Mouse (Mus musculus) lung, postnatal 0 days (tissue): Measurements from ENCODE around the gene Bud23. TPM values are rescaled to one million over a fixed set of nuclear protein-coding genes. Genes with fewer than 3 reads are reported as not detected.
A peak's percentile ranks its signal among the peaks of the same experiment; 100 is the strongest.
"Not testable (repeated sequence)": the region's sequence is repeated elsewhere in the genome, so short reads cannot be mapped to it uniquely, and the experiment has no call there.

ENCODE experiments used
- ATAC-seq: fragments of 200-750 bp; cut with Nextera tagmentation; 2 replicates; pipeline ENCODE4 v1.8.0; 2017; ENCODE audit warnings: moderate library complexity
- DNase-seq: peaks from one replicate; pipeline ENCODE4 v3.0.0-alpha.2; 2016; ENCODE audit warnings: low spot score
- H3K27ac ChIP-seq: fragments of 300-500 bp; sonication (generic); 2 replicates; pipeline ENCODE4 v1.5.1; 2014; ENCODE audit warnings: antibody characterized with exemption, mild to moderate bottlenecking, low read length, mixed read lengths
- H3K27me3 ChIP-seq: fragments of 300-500 bp; sonication (generic); replicated peaks from 2 replicates; pipeline ENCODE4 v1.6.1; 2014; ENCODE audit warnings: low read length, mixed read lengths; ENCODE audit not compliant: insufficient read depth
- H3K36me3 ChIP-seq: fragments of 300-500 bp; sonication (generic); 2 replicates; pipeline ENCODE4 v1.6.1; 2014; ENCODE audit warnings: low read length, mixed read lengths; ENCODE audit not compliant: insufficient read depth
- H3K4me1 ChIP-seq: fragments of 300-500 bp; sonication (generic); 2 replicates; pipeline ENCODE4 v1.6.1; 2014; ENCODE audit warnings: antibody characterized with exemption, low read depth, low read length, mixed read lengths; ENCODE audit not compliant: insufficient read depth
- H3K4me2 ChIP-seq: fragments of 300-500 bp; sonication (generic); replicated peaks from 2 replicates; pipeline ENCODE4 v1.6.1; 2014; ENCODE audit warnings: low read depth, mild to moderate bottlenecking, low read length, moderate library complexity, mixed read lengths
- H3K4me3 ChIP-seq: fragments of 300-500 bp; sonication (generic); 2 replicates; pipeline ENCODE4 v1.5.1; 2014; ENCODE audit warnings: low read depth, low read length
- H3K9ac ChIP-seq: fragments of 300-500 bp; sonication (generic); replicated peaks from 2 replicates; pipeline ENCODE4 v1.6.1; 2014; ENCODE audit warnings: low read depth, mild to moderate bottlenecking
- H3K9me3 ChIP-seq: fragments of 300-500 bp; sonication (generic); 2 replicates; pipeline ENCODE4 v1.6.1; 2016; ENCODE audit warnings: low read length, mixed read lengths
- CTCF ChIP-seq: IDR thresholded peaks from 2 replicates; pipeline ENCODE4 v1.5.1; 2016; ENCODE audit warnings: antibody characterized with exemption, mild to moderate bottlenecking
- EP300 ChIP-seq: IDR thresholded peaks from 2 replicates; pipeline ENCODE4 v1.6.1; 2016; ENCODE audit warnings: antibody characterized with exemption, mild to moderate bottlenecking, control low read depth
- WGBS: fragments of 180-500 bp; shearing (Covaris S2); extraction: QIAGEN DNeasy Blood & Tissue Kit; methylation state at CpG from one replicate; pipeline ENCODE4 v1.1.7; 2014; 5-methylcytosine and 5-hydroxymethylcytosine counted together
- polyA plus RNA-seq: library from polyadenylated mRNA; unstranded; fragments of >200 nt; fragmentation: Nextera tagmentation; extraction: Ambion mirVana; gene quantifications from 2 replicates; pipeline ENCODE4 v1.2.1, GENCODE M21; 2015

The Bud23 gene
- polyA plus RNA-seq, 1 experiment from 2014 or later, result 52.2 TPM

GRCm38 (mm10) chr5:135063629-135064381 lies 954 bp downstream of the Bud23 start, which contains the start of gene Dnajc30:
Dnajc30 (plus strand) TSS chr5:135064202.
- Histone ChIP-seq H3K27ac (peak within 1 kb of the TSS; percentile 68), H3K27me3 (no peaks in the 10 kb centered on the region), H3K4me1 (no peaks in the 10 kb centered on the region), H3K9ac (peak within 1 kb of the TSS; percentile 87), H3K9me3 (no peaks in the 10 kb centered on the region), H3K4me2 (peak within 1 kb of the TSS; percentile 98), H3K4me3 (peak within 1 kb of the TSS; percentile 93), H3K36me3 (peaks cover 13% of the 10 kb centered on the region)
- TF ChIP-seq EP300, result 0 out of 2 replicates have a peak, but pooled peaks have one; percentile 45
- no peak for TF ChIP-seq CTCF
- DNase-seq (peak; percentile 99), ATAC-seq (peak; percentile 99)
- 1% methylated on average over 50 of the region's 52 CpGs for WGBS

- Histone ChIP-seq H3K9ac (no peak overlapping the region), H3K9me3 (no peaks in the 10 kb centered on the region), H3K4me1 (no peaks in the 10 kb centered on the region), H3K4me2 (no peak overlapping the region), H3K36me3 (peaks cover 4% of the 10 kb centered on the region; the same call in 1 of the 2 replicates), H3K4me3 (no peak overlapping the region), H3K27me3 (no peaks in the 10 kb centered on the region), H3K27ac (no peak overlapping the region)
- ATAC-seq (no peak), DNase-seq (no peak)
- no peak for TF ChIP-seq CTCF
- no peak for TF ChIP-seq EP300
- 89% methylated on average over 12 of the region's 12 CpGs for WGBS
Observed at GRCm38 (mm10) chr5:135053356-135053755, 11.4 kb downstream of the Bud23 start.

- not testable (repeated sequence) for H3K27ac ChIP-seq, H3K4me3 ChIP-seq, H3K9me3 ChIP-seq, H3K27me3 ChIP-seq, H3K4me1 ChIP-seq, H3K4me2 ChIP-seq, H3K9ac ChIP-seq, H3K36me3 ChIP-seq, ATAC-seq, DNase-seq
- WGBS, result 92% methylated on average over 6 of the region's 6 CpGs
Observed at GRCm38 (mm10) chr5:135049268-135049667, 15.5 kb downstream of the Bud23 start.

- ATAC-seq (no peak), DNase-seq (no peak)
- Histone ChIP-seq H3K27me3 (no peaks in the 10 kb centered on the region), H3K9ac (no peak overlapping the region), H3K4me1 (no peaks in the 10 kb centered on the region), H3K27ac (no peak overlapping the region), H3K36me3 (0 out of 2 replicates have a peak, but pooled peaks cover under 1% of the 10 kb centered on the region), H3K4me3 (no peak overlapping the region), H3K9me3 (no peaks in the 10 kb centered on the region), H3K4me2 (no peak overlapping the region)
- TF ChIP-seq CTCF, result no peak
- TF ChIP-seq EP300, result no peak
- whole genome bisulfite sequencing, result 94% methylated on average over 5 of the region's 5 CpGs
Observed at GRCm38 (mm10) chr5:135048539-135048938, 16.2 kb downstream of the Bud23 start.

- DNase-seq (no peak), ATAC-seq (no peak)
- Histone ChIP-seq H3K4me2 (no peak overlapping the region), H3K4me1 (no peaks in the 10 kb centered on the region), H3K4me3 (no peak overlapping the region), H3K27me3 (no peaks in the 10 kb centered on the region), H3K9ac (no peak overlapping the region), H3K27ac (no peak overlapping the region), H3K36me3 (no peaks in the 10 kb centered on the region), H3K9me3 (no peaks in the 10 kb centered on the region)
- TF ChIP-seq CTCF (no peak), EP300 (no peak)
- WGBS, result 91% methylated on average over 3 of the region's 3 CpGs
Observed at GRCm38 (mm10) chr5:135044575-135044974, 20.2 kb downstream of the Bud23 start.

- TF ChIP-seq CTCF, result no peak
- no peak for TF ChIP-seq EP300
- Histone ChIP-seq H3K27me3 (no peaks in the 10 kb centered on the region), H3K9me3 (no peaks in the 10 kb centered on the region), H3K36me3 (no peaks in the 10 kb centered on the region), H3K4me3 (no peak overlapping the region), H3K4me1 (no peaks in the 10 kb centered on the region), H3K27ac (no peak overlapping the region), H3K4me2 (no peak overlapping the region), H3K9ac (no peak overlapping the region)
- ATAC-seq (no peak; the same call in 1 of the 2 replicates), DNase-seq (no peak)
- 60% methylated on average over 19 of the region's 21 CpGs for WGBS
Observed at GRCm38 (mm10) chr5:135042105-135042788, 22.5 kb downstream of the Bud23 start.
